Mouse (Mus musculus) left cerebral cortex, adult 18-20 months (tissue): ENCODE data around the gene Padi3. TPM values are rescaled to one million over a fixed set of nuclear protein-coding genes. Genes with fewer than 3 reads are reported as not detected.

ENCODE experiments used
- DNase-seq, 2 experiments: peaks; one replicate each; pipeline ENCODE4 v3.0.0; 2021 to 2022; ENCODE audit warnings: low spot score in 2 of 2, mixed read lengths in 1 of 2
- total RNA-seq, 2 experiments: library from RNA; stranded (reverse); gene quantifications; 2 replicates each; pipeline ENCODE4 v1.2.3; 2021

The Padi3 gene
- total RNA-seq, 2 experiments from 2014 or later = not detected

GRCm38 (mm10) chr4:140782821-140783220 lies 27.6 kb downstream of the Padi3 start:
- no peak for DNase-seq

- no peak for DNase-seq
Observed at GRCm38 (mm10) chr4:140780507-140780906, 29.9 kb downstream of the Padi3 start.

DNA sequence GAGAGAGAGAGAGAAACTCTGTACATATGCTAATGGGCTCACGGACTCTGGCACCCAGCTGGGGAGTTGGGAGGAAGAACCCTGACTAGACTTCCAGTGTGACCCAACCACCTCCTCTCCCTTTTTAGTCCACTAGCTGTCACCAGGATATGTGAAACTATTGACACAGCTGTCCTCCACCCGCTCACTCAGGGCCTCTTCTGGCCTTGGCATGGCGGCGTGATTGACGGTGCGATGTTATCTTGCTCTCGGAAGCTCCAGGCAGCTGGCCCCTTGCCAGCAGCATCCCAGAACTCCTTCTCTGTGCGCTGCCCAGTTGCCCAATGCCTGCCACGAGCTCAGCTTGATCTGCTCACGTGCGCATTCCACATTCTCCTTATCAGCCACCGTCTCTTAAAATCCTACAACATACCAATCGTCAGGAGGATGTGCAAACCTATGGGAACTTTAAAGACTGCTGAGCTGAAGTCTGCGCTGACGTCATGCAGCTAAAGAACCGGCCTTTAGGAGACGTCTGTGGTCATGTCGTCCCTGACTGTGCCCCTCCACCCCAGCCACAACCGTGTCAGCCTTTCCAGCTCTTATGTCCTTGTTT lies 30.5 kb downstream of the Padi3 start:
- no peak for DNase-seq

DNA sequence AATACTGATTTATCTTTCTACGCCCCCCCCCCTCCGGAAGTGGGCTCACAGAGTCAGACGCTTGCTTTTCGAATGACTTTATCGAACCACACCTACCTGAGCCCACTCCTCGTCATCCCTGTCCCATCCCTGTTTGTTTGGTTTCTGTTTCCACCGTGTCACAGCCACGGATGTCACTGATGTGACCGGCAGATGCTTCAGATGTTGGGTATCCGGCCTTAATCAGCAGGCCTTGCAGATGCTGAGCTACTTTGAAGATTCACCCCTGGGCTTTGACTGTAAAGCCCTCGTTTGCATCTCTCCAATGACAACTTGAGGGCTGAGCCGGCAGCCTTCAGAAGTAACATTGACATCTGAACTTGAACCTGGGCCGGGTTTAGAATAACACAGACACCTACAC lies 33.8 kb downstream of the Padi3 start:
- no peak for DNase-seq

- DNase-seq = no peak
Observed at GRCm38 (mm10) chr4:140775876-140776275, 34.6 kb downstream of the Padi3 start.

DNA sequence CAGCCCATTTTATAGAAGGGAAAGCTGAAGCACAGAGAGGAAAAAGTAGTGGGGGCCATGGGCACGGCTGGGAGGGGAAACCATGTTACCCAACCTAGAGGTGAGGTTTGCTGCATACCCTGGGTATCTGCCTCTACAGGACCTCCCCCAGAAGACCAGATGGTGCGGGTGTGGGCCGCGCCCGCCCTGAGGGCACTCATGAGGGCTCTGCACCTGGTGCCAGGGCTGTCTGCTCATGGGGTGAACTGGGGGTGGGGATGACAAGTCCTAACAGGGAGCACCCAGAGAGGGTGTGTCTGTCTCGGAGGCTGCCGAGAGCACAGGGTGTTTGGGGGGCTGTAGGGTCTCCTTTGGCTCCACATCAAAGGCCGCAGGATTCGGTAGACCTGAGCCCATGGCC lies 35.6 kb downstream of the Padi3 start:
- DNase-seq = no peak

- no peak for DNase-seq
Observed at GRCm38 (mm10) chr4:140774025-140774800, 36.2 kb downstream of the Padi3 start, which contains the start of gene Padi4. TSS of gene Padi4 (minus strand) at chr4:140774236.

- no peak for DNase-seq
Observed at GRCm38 (mm10) chr4:140771091-140771490, 39.4 kb downstream of the Padi3 start.

- DNase-seq = no peak
Observed at GRCm38 (mm10) chr4:140770433-140770832, 40.0 kb downstream of the Padi3 start.

DNA sequence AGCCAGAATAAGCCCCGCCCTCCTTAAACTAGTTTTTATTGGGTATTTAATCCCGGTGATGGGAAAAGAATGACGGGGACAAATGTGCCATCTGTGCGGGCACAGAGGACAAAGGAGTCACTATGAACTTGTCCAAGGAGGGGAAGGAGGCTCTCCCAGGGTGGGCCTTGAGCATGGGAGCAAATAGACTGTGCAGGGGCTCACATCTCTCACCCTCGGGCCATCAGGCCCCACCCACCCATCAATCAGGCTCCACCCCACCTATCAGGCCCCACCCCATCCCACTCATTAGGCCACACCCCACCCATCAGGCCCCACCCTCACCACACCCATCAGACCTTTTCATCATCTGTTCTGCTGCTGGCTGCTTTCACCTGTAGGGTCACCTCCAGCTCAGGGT lies 41.5 kb downstream of the Padi3 start:
- DNase-seq = no peak

DNA sequence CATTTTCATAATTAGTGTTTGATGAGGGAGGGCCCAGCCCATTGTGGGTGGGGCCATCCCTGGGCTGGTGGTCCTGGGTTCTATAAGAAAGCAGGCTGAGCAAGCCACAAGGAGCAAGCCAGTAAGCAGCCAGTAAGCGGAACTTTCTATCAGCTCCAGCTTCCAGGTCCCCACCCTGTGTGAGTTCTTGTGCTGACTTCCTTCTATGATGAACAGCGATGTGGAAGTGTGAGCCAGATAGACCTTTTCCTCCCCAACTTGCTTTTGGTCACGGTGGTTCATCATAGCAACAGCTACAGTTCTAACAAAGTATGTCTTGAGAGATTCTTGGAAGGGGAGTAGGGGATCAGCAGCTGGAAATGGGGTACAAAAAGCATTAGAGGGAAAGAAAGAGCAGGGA lies 44.5 kb downstream of the Padi3 start:
- no peak for DNase-seq

DNA sequence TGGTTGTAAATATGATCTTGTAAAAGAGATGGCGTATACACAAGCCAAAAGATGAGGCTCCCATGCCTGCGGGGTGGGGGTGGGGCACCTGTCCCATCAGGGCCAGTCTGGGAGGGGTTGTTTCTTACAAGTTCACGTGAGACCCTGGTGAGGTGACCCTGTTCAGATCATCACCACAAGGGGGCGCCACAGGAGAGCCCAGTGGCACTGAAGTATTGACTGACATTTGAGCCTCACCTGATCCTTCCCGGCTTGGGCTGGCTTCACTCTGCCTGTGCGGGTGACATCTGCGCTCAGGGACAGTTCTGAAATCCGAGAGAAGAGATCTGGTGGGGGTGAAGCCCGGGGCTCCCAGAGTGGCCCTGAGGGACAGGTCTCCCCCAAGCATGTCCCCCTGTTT lies 47.3 kb downstream of the Padi3 start:
- peak in 1 of 2 experiments; percentile 39 for DNase-seq

GRCm38 (mm10) chr4:140761601-140762000 lies 48.8 kb downstream of the Padi3 start:
- DNase-seq = no peak

DNA sequence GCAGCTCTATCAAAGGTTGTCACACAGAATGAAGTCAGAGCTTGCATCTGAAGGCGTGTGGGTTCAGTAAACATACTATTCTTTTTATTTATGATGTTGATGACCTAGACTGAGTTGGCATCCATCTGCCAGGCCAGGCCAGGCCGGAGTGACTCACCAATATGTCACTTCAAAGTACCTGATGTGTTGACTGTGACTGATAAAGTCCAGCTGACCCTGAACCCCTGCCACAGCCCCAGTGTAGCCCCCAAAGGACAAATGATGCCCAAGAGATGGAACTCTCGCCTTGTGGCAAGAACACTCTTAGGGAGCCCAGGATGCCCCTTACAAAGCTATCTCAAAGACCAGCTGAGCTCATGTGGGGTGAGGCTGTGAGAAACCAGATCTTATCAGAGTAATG lies 54.6 kb downstream of the Padi3 start:
- no peak for DNase-seq

DNA sequence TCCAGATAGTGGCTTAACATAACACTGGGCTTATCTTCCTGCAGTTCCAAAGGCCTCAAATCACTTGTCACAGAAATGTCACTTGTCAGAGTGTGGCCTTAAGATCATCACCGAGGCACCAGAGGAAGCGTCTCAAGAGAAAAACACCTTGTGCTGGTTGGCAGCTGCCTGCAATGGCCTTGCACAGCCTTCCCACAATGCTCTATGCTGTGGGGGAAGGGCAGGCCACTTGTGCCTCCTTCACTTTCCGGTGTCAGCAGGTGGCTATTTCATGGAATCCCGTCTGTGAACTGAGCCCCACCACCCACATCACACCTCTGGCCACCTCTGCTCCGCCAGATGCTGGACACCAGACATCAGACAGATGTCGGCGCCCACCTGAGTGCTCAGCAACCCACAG lies 57.1 kb downstream of the Padi3 start:
- DNase-seq = no peak

- no peak for DNase-seq
Observed at GRCm38 (mm10) chr4:140750328-140750727, 60.1 kb downstream of the Padi3 start.

- no peak for DNase-seq
Observed at GRCm38 (mm10) chr4:140747978-140748377, 62.5 kb downstream of the Padi3 start.

GRCm38 (mm10) chr4:140744654-140745053 lies 65.8 kb downstream of the Padi3 start:
- peak; percentile 61 to 66 for DNase-seq

DNA sequence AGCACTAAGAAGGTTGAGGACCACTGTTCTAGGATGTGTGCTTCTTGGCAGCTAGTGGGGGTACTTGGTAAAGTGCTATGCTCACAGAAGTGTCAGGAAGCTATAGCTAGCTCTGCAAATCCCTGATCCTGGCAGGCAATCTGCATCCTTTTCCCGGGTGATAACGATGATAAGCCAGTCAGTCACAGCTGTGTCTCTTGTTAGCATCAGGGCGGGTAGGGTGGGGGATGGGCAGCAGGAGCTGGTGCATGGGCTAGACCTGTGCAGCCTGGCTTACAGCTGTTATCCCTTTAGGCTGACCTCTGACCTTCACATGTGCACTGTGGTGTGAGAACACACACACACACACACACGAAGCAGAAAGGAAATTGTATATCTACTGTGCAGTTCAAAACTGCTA lies 67.4 kb downstream of the Padi3 start:
- DNase-seq = no peak

DNA sequence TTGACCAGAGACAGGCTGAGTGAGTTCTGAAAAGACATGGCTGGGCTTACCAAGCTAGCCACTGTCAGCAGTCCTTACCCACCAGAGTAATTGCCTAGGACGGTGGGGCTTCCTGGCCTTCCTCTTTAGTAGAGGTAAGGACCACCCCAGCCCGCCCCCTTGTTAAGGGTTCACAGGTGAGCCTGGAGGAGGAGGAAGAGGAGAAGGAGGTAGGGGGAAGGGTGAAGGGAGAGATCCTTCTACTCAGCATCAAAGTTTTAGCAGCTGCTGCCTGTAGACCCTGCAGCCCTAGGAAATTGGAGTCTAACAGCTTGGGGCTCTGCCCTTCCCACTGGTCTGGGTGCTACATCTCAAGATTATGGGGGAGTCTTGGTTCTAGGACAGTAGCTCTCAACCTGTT lies 67.9 kb downstream of the Padi3 start, which contains the start of gene Padi6:
Gene Padi6, minus strand, starts transcription at position 101 of the 400 bp plus-strand sequence.
- no peak for DNase-seq

DNA sequence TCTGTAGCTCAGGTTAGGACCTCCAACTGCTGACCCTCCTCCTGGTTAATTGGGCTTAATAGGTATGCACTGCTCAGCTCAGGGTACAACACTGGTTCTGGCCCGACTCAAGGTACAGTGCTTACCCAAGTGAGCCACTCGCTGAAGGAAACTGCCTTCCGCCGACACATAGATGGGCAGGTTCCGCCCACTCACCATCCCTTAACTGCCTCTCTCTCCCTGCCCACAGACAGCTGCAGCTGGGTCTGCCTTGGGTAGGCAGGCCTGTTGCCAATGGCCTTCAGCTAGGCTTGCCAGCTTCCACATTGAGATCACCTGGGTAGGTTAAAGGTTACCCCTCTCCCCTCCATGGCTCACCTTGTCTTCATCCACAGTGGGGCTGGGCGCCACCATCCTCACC lies 69.0 kb downstream of the Padi3 start:
- peak; percentile 19 to 26 for DNase-seq

DNA sequence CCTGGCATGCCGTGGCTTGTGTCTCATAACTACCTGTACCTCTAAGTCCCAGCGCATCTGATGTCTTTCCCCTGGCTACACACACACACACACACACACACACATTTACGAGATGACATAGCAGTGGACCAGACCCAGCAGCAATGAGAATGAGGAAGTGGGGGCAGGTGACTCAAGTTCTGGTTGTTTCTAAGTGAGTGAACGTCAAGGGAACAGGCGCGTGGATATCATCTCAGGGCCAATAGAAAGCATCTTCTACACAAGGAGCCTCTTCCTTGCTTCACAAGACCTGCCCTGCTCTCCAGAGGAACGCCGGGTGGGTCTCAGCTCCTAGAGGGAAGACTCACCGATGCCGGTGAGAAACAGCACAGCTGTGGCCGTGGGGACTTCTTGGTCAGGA lies 69.8 kb downstream of the Padi3 start:
- DNase-seq = no peak
